Mouse (Mus musculus): ENCODE measurements around the gene Ano2.

Gene Ano2

DNA sequence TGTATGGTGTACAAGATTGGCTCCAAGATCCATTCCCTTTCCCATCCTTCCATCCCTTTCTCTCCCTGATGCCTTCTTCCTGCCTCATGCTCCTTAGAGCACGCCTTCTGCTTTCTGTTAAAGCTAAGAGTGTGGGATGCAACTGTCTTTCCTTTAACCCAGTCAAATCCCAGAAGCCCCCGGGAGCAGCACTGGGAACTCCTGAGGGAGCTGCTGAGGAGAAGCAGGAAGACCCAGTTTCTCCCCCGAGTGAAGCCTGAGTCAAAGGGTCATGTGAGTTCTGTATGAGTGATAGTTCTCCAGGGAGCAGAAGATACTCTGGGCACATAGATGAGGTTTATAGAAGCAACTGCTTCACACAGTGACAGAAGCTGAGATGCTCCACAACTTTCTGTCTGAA lies 367.5 kb downstream of the Ano2 start:
- CTCF ChIA-PET, result no interaction called here

DNA sequence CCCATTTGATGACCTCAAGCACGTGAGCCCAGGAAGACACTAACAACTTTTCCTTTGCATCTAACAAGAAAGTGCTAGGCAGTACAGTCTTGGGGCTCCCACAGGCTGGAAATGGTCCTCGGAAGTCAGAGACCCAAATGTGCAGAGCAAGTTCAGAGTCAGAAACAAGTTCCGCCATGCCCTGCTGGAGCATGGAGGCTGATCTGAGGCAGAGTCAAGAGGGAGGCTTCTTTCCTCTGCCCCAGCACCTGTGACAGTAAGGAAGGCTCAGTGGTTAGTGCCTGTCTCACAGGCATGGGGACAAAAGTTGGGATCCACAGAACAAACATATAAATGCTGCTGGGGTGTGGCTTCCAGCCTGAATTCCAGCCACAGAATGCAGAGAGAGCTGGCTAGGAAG lies 390.3 kb downstream of the Ano2 start:
- CTCF ChIA-PET, result no interaction called here

DNA sequence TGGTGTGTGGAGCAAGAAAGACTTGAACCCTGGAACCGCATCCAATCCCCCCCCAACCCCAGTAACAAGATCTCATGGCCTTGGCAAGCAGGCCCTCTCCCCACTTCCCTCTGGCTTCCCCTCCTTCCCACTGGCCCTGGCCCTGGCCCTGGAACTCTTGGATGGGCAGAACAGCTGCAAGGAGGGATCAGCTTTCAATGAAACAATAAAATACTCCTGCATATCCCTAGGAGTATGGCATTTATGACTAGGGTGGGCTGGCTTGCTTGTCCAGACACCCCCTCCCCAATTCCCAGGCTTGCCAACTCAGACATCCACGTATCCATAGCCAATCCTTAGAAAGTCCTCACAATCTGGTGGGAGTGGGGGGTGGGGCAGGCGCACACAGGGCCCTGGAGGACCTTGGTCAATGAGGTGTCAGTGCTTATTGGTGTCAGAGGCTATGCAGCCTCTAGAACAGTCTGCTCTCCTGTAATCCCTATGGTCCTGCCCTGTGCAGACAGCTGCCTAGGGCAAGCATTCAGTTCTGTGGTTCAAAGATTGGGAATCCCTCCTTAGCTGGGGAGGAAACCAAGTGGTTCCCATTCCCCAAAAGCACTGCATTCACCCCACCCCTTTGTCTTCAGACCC lies 396.2 kb downstream of the Ano2 start:
- CTCF ChIA-PET, result no interaction called here

DNA sequence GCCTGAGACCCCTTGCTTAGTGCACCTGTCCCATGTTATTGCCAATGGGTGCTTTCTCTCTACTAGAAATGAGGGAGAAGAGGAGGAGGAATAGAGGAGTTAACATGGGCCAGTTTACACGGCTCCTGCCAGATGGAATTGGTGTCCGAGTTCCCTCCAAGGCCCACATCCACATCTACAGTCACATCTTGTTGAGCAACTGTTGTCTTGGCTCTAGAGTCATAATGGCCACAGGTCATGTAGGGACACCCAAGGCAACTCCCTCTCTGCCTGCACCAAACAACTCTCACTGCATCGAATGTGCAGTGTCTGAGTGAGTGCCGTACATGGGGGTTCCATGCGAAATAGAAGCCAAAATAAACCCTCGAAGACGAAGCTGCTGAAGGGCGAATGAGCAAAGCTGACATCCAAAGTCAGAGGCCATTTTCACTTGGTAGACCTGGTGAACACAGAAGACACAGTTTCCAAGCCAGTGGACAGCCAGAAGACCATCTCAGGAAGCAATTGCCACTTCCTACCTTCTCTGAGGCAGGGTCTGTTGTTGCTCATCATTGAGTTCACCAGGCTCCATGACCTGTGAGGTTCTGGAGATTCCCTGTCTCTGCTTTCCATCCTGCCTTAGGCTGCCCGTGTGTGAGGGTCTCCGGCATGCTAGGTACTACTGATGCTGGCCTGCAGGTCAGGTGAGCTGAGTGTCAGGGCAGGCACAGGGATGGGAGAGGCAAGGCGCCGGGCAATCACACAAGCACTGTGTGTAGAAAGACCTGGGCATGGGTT lies 398.5 kb downstream of the Ano2 start:
- CTCF ChIA-PET, result no interaction called here

All from spleen, embryonic (tissue).